Mouse (Mus musculus) lung, adult 2 months (tissue): ENCODE results near the gene Pycr1.

Source experiments
- CTCF ChIP-seq: fragments of 200-500 bp; IDR thresholded peaks from 2 replicates; pipeline ENCODE4 v1.5.1; 2011; ENCODE audit warnings: mild to moderate bottlenecking, low read length, control low read depth; ENCODE audit not compliant: insufficient read depth
- POLR2A ChIP-seq: fragments of 200-500 bp; IDR thresholded peaks from 2 replicates; pipeline ENCODE4 v1.6.1; 2011; ENCODE audit warnings: low read depth, mild to moderate bottlenecking, control low read depth, low read length, borderline replicate concordance; ENCODE audit errors: extremely low read depth

DNA sequence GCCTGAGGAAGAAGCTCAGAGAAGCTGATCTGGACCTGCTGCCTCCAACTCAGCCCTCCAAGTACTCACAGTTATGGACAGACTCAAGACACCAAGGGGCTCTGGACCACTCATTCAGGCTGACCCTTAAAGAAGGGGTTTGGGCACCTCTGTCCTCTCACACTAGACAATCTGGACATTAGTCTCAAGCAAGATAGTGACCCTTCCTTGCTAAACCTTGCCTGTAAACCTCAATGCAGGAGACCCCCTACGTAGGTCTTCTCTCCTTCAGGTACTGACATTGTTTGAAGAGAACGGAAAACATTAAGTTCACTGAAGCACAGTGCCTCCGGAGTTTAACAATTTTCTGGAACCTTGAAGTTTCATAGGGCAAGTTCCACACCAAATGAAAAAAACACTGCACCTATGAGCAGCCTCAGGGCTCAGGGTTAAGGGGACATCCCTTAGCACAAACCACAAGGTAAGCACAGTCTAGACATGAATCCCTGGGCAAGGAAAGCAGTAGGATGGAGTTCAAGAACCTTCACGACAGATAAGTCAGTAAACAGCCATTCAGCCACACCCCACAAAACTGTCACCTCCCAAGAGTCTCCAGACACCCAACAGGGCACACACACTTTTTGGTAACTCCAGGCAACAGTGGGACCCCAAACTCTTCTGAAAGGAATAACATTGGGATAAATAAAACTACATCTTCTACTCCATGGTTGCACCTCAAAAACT is 11.7 kb downstream of the Pycr1 start:
- no peak for TF ChIP-seq CTCF
- no peak for TF ChIP-seq POLR2A
